Mouse (Mus musculus): ENCODE results near the gene Rgl2.

- no peak for TF ChIP-seq CTCF (IDR thresholded peaks at IDR 0.05; ENCODE audit: low read depth, low read length)
- TF ChIP-seq GATA1 (IDR thresholded peaks at IDR 0.05; ENCODE audit: borderline replicate concordance, low read length), result no peak
- TF ChIP-seq TAL1 (conservative IDR thresholded peaks at IDR 0.05; ENCODE audit: low read depth, low read length), result no peak
- TF ChIP-seq POLR2AphosphoS5 (IDR thresholded peaks at IDR 0.05; ENCODE audit: insufficient replicate concordance, low read depth, low read length), result no peak
Measured at GRCm38 (mm10) chr17:33940206-33940805, 11.0 kb downstream of the Rgl2 start, which contains the start of the genes Pfdn6 and Wdr46.

Data from G1E (cell line).